Mouse (Mus musculus) gastrocnemius, postnatal 36 days (tissue): Measurements from ENCODE around the gene Gm10413. TPM values are rescaled to one million over a fixed set of nuclear protein-coding genes. Genes with fewer than 3 reads are reported as not detected.
"Not testable (repeated sequence)": the region's sequence is repeated elsewhere in the genome, so short reads cannot be mapped to it uniquely, and the experiment has no call there.

Experiments used
- DNase-seq, 2 experiments: peaks; one replicate each; pipeline ENCODE4 v3.0.0; 2022
- intact Hi-C: fragments of 180-260 bp; cut with DNase I; formaldehyde crosslinking; loops from one replicate; pipeline ENCODE4 v1.15.1; 2025
- long read RNA-seq, 2 experiments: library from polyadenylated mRNA; stranded (forward); transcript quantifications; one replicate each; pipeline ENCODE4 v2.0.0; 2021
- total RNA-seq, 2 experiments: library from RNA; stranded (reverse); gene quantifications; 2 replicates each; pipeline ENCODE4 v1.2.3; 2021

Gm10413 gene
- total RNA-seq = not detected
- long read RNA-seq, experiment 1 = 0 reads
- long read RNA-seq, experiment 2 = 0 reads

DNA sequence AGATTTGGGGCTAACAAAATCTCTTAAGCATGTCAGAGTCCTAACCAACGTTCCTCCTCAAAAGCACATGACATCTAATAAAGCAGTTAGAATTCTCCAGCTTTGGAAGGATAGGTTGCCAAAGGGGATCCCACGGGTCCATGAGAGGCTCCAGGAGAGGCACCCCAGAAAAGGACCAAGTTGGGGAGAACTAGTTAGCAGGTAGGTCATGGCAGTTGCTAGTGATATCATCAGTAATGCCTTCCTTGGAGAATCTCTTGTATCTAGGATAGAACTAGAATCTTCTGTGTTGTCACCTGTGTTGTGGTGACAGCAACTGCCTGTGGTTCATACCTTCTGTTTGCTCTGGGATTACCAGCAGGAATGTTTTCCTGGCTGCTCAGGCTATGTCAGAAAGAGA is at the start of gene Gm10413:
Gm10413 (plus strand) TSS at position 301 of the 400 bp plus-strand sequence.
- DNase-seq, intact Hi-C loops: not testable (repeated sequence)

DNA sequence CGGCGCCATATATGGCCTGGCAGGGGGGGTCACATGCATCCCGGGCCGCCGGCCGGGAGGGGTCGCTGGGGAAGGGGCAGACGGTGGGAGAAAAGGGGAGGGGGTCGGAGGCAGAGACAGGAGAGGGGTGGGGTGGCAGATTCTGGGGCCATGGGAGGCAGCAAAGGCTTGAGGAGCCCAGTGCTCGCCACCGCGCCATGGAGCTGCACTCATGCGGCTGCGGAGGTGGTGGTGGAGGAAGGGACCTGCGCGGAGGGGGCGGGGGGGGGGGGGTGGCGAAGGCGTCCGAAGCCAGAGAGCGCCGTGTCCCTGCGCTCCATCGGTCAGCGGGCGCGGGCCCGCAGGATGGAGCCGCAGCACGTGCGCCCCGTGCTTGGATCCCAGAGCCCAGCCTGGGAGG is 17.4 kb downstream of the Gm10413 start, which contains the start of gene Gm10409:
Gm10409 (plus strand) TSS at position 301 of the 400 bp plus-strand sequence.
- DNase-seq, intact Hi-C loops: not testable (repeated sequence)

DNA sequence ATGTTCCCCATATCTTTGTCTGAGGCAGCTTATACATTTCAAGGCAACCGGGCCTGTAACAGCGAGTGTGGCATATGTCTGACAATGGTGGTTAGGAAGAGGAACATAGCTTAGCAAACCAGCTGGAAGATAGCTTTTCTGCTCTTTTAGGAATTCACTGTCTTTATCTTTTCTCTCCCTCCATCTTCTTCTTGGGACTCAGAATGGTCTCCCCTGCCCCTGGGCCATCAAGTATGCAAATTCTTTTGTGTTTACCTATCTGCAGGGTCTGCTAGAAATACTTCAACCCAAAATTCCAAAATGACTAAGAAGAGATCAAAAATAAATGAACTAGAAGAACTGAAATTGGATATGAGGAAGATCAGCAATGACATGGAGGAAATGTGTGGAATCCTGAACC is 32.9 kb downstream of the Gm10413 start, which contains the start of gene Gm3005:
Gm3005 (plus strand) TSS at position 301 of the 400 bp plus-strand sequence.
- DNase-seq, intact Hi-C loops: not testable (repeated sequence)

DNA sequence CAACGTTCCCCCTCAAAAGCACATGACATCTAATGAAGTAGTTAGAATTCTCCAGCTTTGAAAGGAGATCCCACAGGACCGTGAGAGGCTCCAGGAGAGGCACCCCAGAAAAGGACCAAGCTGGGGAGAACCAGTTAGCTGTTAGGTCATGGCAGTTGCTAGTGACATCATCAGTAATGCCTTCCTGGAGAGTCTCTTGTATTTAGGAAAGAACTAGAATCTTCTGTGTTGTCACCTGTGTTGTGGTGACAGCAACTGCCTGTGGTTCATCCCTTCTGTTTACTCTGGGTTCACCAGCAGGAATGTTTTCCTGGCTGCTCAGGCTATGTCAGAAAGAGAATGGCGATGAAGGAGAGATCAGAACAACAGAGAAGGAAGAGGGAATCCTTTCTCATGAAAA is 54.2 kb downstream of the Gm10413 start, which contains the start of gene Gm10408:
Gm10408 (plus strand) TSS at position 301 of the 400 bp plus-strand sequence.
- intact Hi-C loops, DNase-seq: not testable (repeated sequence)

Other genes with a start within 250 kb of the Gm10413 start
- not detected for gene Gm5795, start 206.8 kb upstream of the Gm10413 start, total RNA-seq
- under 1 TPM; 0.64 to 0.74 TPM for gene D830030K20Rik, start 186.6 kb upstream of the Gm10413 start, total RNA-seq
- gene Gm2956, start 62.5 kb upstream of the Gm10413 start, total RNA-seq = under 1 TPM in 1 of 2 experiments, not detected in 1; 0.33 TPM
- under 1 TPM; 0.17 to 0.18 TPM for gene Gm10409, start 17.5 kb downstream of the Gm10413 start, total RNA-seq
- gene Gm3005, start 33.0 kb downstream of the Gm10413 start, total RNA-seq = not detected
- gene Gm10408, start 54.3 kb downstream of the Gm10413 start, total RNA-seq = not detected
- not detected for gene Gm3012, start 239.4 kb downstream of the Gm10413 start, total RNA-seq